In the genomic region with DNA sequence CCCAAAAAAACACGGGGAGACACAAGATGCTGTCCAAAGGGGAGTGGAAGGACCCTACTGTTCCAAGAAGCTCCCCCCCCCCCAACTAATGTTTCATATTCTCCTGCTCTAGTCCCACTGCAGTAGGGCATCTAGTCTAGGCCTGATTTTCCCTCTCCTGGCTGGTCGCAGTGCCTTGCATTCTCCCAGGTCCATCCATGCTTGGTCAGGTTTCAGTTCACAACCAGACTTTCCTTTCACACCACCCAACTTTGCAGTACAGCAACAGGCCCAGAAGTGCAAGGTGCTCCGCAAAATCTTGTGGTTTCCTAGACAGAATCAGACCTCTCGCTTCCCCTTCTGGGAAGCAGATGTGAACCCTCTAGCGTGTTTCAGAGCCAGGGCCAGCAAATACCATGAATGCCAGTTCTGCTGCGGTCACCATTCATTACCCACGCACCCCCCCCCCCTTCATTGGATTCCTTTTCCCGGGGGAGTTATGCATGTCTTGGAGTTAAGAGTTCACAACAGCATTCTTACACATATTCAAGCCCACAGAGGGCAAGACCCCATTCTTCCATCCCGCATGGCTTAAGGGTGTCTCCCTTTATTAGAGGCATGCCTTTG, we compare ENCODE assay signal across 8 mouse cellular contexts. TPM values are rescaled to one million over a fixed set of nuclear protein-coding genes. Genes with fewer than 3 reads are reported as not detected.
DNase-seq lines count a peak whose midpoint lies in the region; ATAC-seq and TF ChIP-seq lines count a peak whose summit lies in the region.

No protein-coding gene starts in this region.

- H3K27me3 ChIP-seq in heart, embryonic 12.5 days (replicated peaks) = no peaks in the 10 kb centered on the region
- H3K27me3 ChIP-seq in embryonic facial prominence, embryonic 10.5 days (replicated peaks; ENCODE audit: low read depth, poor library complexity, severe bottlenecking) = no peaks in the 10 kb centered on the region
- H3K27me3 ChIP-seq in intestine, postnatal 0 days (replicated peaks; ENCODE audit: control insufficient read depth, insufficient read depth, low read length) = no peaks in the 10 kb centered on the region

- intact Hi-C loops in heart, postnatal 14 days (cut with DNase I) = loop anchor here (5.0 kb wide), 2 partner anchors 60 to 170 kb away; a partner anchor contains a TSS

- H3K9me3 ChIP-seq in heart, embryonic 12.5 days (replicated peaks) = no peaks in the 10 kb centered on the region
- no peaks in the 10 kb centered on the region for H3K9me3 ChIP-seq in embryonic facial prominence, embryonic 10.5 days
- H3K9me3 ChIP-seq in intestine, postnatal 0 days (ENCODE audit: control insufficient read depth) = no peaks in the 10 kb centered on the region

- H3K4me3 ChIP-seq in heart, embryonic 12.5 days = peak overlapping the region; percentile 59
- H3K4me3 ChIP-seq in embryonic facial prominence, embryonic 10.5 days = peak overlapping the region; percentile 70
- peak overlapping the region; percentile 62 for H3K4me3 ChIP-seq in intestine, postnatal 0 days (ENCODE audit: low read depth, low read length)

- 0 out of 2 replicates have a peak overlapping the region, but pooled peaks have one; percentile 13 for H3K9ac ChIP-seq in heart, embryonic 12.5 days
- peak overlapping the region; percentile 67; the same call in 1 of the 2 replicates for H3K9ac ChIP-seq in intestine, postnatal 0 days (ENCODE audit: low read depth, low read length)

- peak overlapping the region; percentile 98 for H3K27ac ChIP-seq in heart, embryonic 12.5 days (ENCODE audit: poor library complexity, severe bottlenecking)
- H3K27ac ChIP-seq in embryonic facial prominence, embryonic 10.5 days (replicated peaks) = peak overlapping the region; percentile 98
- no peak overlapping the region for H3K27ac ChIP-seq in intestine, postnatal 0 days (ENCODE audit: low read depth, low read length)

- DNase-seq in heart, postnatal 14 days = no peak
- DNase-seq in embryonic facial prominence, embryonic 10.5 days (ENCODE audit: low spot score) = peak; percentile 44
- no peak for DNase-seq in left cerebral cortex, adult 11 months (ENCODE audit: low spot score)
- DNase-seq in adrenal gland, postnatal 25 days = no peak
- no peak for DNase-seq in right cerebral cortex, postnatal 25 days

- H3K4me1 ChIP-seq in heart, embryonic 12.5 days (replicated peaks) = peaks cover 22% of the 10 kb centered on the region
- peaks cover 20% of the 10 kb centered on the region for H3K4me1 ChIP-seq in embryonic facial prominence, embryonic 10.5 days
- H3K4me1 ChIP-seq in intestine, postnatal 0 days (replicated peaks; ENCODE audit: control insufficient read depth, insufficient read depth, low read length) = peaks cover 4% of the 10 kb centered on the region; the same call in 1 of the 2 replicates

- peak overlapping the region; percentile 69 for H3K4me2 ChIP-seq in heart, embryonic 12.5 days
- H3K4me2 ChIP-seq in intestine, postnatal 0 days (replicated peaks; ENCODE audit: low read depth) = peak overlapping the region; percentile 89

- ATAC-seq in heart, embryonic 12.5 days (ENCODE audit: insufficient number of reproducible peaks, low FRiP score) = no peak
- no peak for ATAC-seq in intestine, postnatal 0 days
- peak; percentile 40; the same call in 1 of the 2 replicates for ATAC-seq in monocyte, adult 5-6 weeks (replicated peaks; ENCODE audit: insufficient number of reproducible peaks, low FRiP score, low TSS enrichment, poor library complexity, severe bottlenecking)

- no peaks in the 10 kb centered on the region for H3K36me3 ChIP-seq in heart, embryonic 12.5 days
- no peaks in the 10 kb centered on the region for H3K36me3 ChIP-seq in embryonic facial prominence, embryonic 10.5 days (replicated peaks)
- H3K36me3 ChIP-seq in intestine, postnatal 0 days (ENCODE audit: control insufficient read depth, insufficient read depth) = no peaks in the 10 kb centered on the region

- TF ChIP-seq CTCF in intestine, postnatal 0 days (IDR thresholded peaks at IDR 0.05; ENCODE audit: low read depth) = no peak

- WGBS in heart, embryonic 12.5 days = 47% methylated on average over 9 of the region's 9 CpGs
- 52% methylated on average over 9 of the region's 9 CpGs for WGBS in embryonic facial prominence, embryonic 10.5 days
- 47% methylated on average over 9 of the region's 9 CpGs for WGBS in intestine, postnatal 0 days

RNA-seq across cellular contexts. Expression of a gene that starts 7.7 kb away (rescaled TPM):
- polyA plus RNA-seq in heart, embryonic 12.5 days (2016; fragmentation: Nextera tagmentation; extraction: Ambion mirVana) = 3.3 and 3.5 TPM in 2 replicates
- total RNA-seq in heart, postnatal 14 days (2021) = 1 to 10 TPM; 1.4 to 2.8 TPM
- polyA plus RNA-seq in embryonic facial prominence, embryonic 10.5 days (2016; fragmentation: Nextera tagmentation; extraction: Ambion mirVana) = 3.8 and 4.2 TPM in 2 replicates
- 1.3 and 1.4 TPM in 2 replicates for polyA plus RNA-seq in intestine, postnatal 0 days (2015; fragmentation: Nextera tagmentation; extraction: Ambion mirVana)
- 0.19 to 0.53 TPM (median 0.38 TPM) in 3 replicates for total RNA-seq in monocyte, adult 5-6 weeks (2017)
- total RNA-seq in adrenal gland, postnatal 25 days (2021) = 2.6 and 2.7 TPM in 2 replicates

RNA-seq across cellular contexts. Expression of a gene that starts 16.2 kb away (rescaled TPM):
- polyA plus RNA-seq in heart, embryonic 12.5 days (2016; fragmentation: Nextera tagmentation; extraction: Ambion mirVana) = 0.31 and 0.39 TPM in 2 replicates
- total RNA-seq in heart, postnatal 14 days (2021) = under 1 TPM; 0.32 to 0.55 TPM
- polyA plus RNA-seq in embryonic facial prominence, embryonic 10.5 days (2016; fragmentation: Nextera tagmentation; extraction: Ambion mirVana) = 0.45 and 0.60 TPM in 2 replicates
- polyA plus RNA-seq in intestine, postnatal 0 days (2015; fragmentation: Nextera tagmentation; extraction: Ambion mirVana) = 0.10 and 0.24 TPM in 2 replicates
- not detected in 3 replicates for total RNA-seq in monocyte, adult 5-6 weeks (2017)
- 0.88 TPM in 1 of 2 replicates, not detected in the other for total RNA-seq in adrenal gland, postnatal 25 days (2021)

RNA-seq across cellular contexts. Expression of a gene that starts 20.2 kb away (rescaled TPM):
- 35.3 and 35.9 TPM in 2 replicates for polyA plus RNA-seq in heart, embryonic 12.5 days (2016; fragmentation: Nextera tagmentation; extraction: Ambion mirVana)
- 10 to 100 TPM; 10.9 to 11.4 TPM for total RNA-seq in heart, postnatal 14 days (2021)
- 24.0 and 25.1 TPM in 2 replicates for polyA plus RNA-seq in embryonic facial prominence, embryonic 10.5 days (2016; fragmentation: Nextera tagmentation; extraction: Ambion mirVana)
- polyA plus RNA-seq in intestine, postnatal 0 days (2015; fragmentation: Nextera tagmentation; extraction: Ambion mirVana) = 42.7 and 43.1 TPM in 2 replicates
- 14.4 to 44.5 TPM (median 30.3 TPM) in 3 replicates for total RNA-seq in monocyte, adult 5-6 weeks (2017)
- 24.1 and 26.7 TPM in 2 replicates for total RNA-seq in adrenal gland, postnatal 25 days (2021)

RNA-seq across cellular contexts. Expression of a gene that starts 33.3 kb away (rescaled TPM):
- 22.8 and 23.3 TPM in 2 replicates for polyA plus RNA-seq in heart, embryonic 12.5 days (2016; fragmentation: Nextera tagmentation; extraction: Ambion mirVana)
- 1 to 10 TPM; 7.6 to 8.5 TPM for total RNA-seq in heart, postnatal 14 days (2021)
- polyA plus RNA-seq in embryonic facial prominence, embryonic 10.5 days (2016; fragmentation: Nextera tagmentation; extraction: Ambion mirVana) = 26.2 and 26.5 TPM in 2 replicates
- 22.8 and 24.0 TPM in 2 replicates for polyA plus RNA-seq in intestine, postnatal 0 days (2015; fragmentation: Nextera tagmentation; extraction: Ambion mirVana)
- 14.3 to 26.8 TPM (median 14.9 TPM) in 3 replicates for total RNA-seq in monocyte, adult 5-6 weeks (2017)
- total RNA-seq in adrenal gland, postnatal 25 days (2021) = 18.5 and 19.6 TPM in 2 replicates

RNA-seq across cellular contexts. Expression of a gene that starts 46.1 kb away (rescaled TPM):
- polyA plus RNA-seq in heart, embryonic 12.5 days (2016; fragmentation: Nextera tagmentation; extraction: Ambion mirVana) = 59.5 and 63.4 TPM in 2 replicates
- 10 to 100 TPM; 29.0 to 31.8 TPM for total RNA-seq in heart, postnatal 14 days (2021)
- polyA plus RNA-seq in embryonic facial prominence, embryonic 10.5 days (2016; fragmentation: Nextera tagmentation; extraction: Ambion mirVana) = 40.5 and 41.4 TPM in 2 replicates
- polyA plus RNA-seq in intestine, postnatal 0 days (2015; fragmentation: Nextera tagmentation; extraction: Ambion mirVana) = 45.8 and 48.7 TPM in 2 replicates
- 13.7 to 42.8 TPM (median 31.8 TPM) in 3 replicates for total RNA-seq in monocyte, adult 5-6 weeks (2017)
- total RNA-seq in adrenal gland, postnatal 25 days (2021) = 108 and 114 TPM in 2 replicates
